Mouse (Mus musculus) forebrain, postnatal 0 days (tissue): ENCODE results near the gene Jph3. TPM values are rescaled to one million over a fixed set of nuclear protein-coding genes. Genes with fewer than 3 reads are reported as not detected.

Experiments
- ATAC-seq: fragments of 200-750 bp; cut with Nextera tagmentation; 2 replicates; pipeline ENCODE4 v1.8.0; 2017; ENCODE audit warnings: mild to moderate bottlenecking, moderate library complexity
- DNase-seq: peaks from one replicate; pipeline ENCODE4 v3.0.0-alpha.2; 2015
- H3K27ac ChIP-seq: fragments of 300-500 bp; sonication (generic); 2 replicates; pipeline ENCODE4 v1.5.1; 2014; ENCODE audit warnings: low read depth, mild to moderate bottlenecking, antibody characterized with exemption, low read length, moderate library complexity, mixed read lengths
- H3K27me3 ChIP-seq: fragments of 300-500 bp; sonication (generic); 2 replicates; pipeline ENCODE4 v1.6.1; 2014; ENCODE audit warnings: mild to moderate bottlenecking, low read length, mixed read lengths; ENCODE audit not compliant: insufficient read depth
- H3K36me3 ChIP-seq: fragments of 300-500 bp; sonication (generic); 2 replicates; pipeline ENCODE4 v1.6.1; 2014; ENCODE audit warnings: mild to moderate bottlenecking, moderate library complexity; ENCODE audit not compliant: insufficient read depth
- H3K4me1 ChIP-seq: fragments of 300-500 bp; sonication (generic); 2 replicates; pipeline ENCODE4 v1.6.1; 2014; ENCODE audit warnings: antibody characterized with exemption; ENCODE audit not compliant: insufficient read depth
- H3K4me2 ChIP-seq: fragments of 300-500 bp; sonication (generic); 2 replicates; pipeline ENCODE4 v1.6.1; 2014; ENCODE audit warnings: low read depth, mild to moderate bottlenecking, moderate library complexity
- H3K4me3 ChIP-seq: fragments of 300-500 bp; sonication (generic); 2 replicates; pipeline ENCODE4 v1.5.1; 2014; ENCODE audit warnings: low read depth, low read length, mixed read lengths
- H3K9ac ChIP-seq: fragments of 300-500 bp; sonication (generic); 2 replicates; pipeline ENCODE4 v1.6.1; 2014; ENCODE audit warnings: mild to moderate bottlenecking
- H3K9me3 ChIP-seq: fragments of 300-500 bp; sonication (generic); 2 replicates; pipeline ENCODE4 v1.6.1; 2016; ENCODE audit warnings: low read length
- CTCF ChIP-seq: sonication (generic); IDR thresholded peaks from 2 replicates; pipeline ENCODE4 v1.5.1; 2016; ENCODE audit warnings: antibody characterized with exemption, control low read depth, low read depth
- WGBS: fragments of 180-500 bp; shearing (Covaris S2); extraction: QIAGEN DNeasy Blood & Tissue Kit; methylation state at CpG from one replicate; pipeline ENCODE4 v1.1.7; 2014; 5-methylcytosine and 5-hydroxymethylcytosine counted together
- polyA plus RNA-seq: library from polyadenylated mRNA; unstranded; fragments of >200 nt; fragmentation: Nextera tagmentation; extraction: Ambion mirVana; gene quantifications from 2 replicates; pipeline ENCODE4 v1.2.1, GENCODE M21; 2015
- total RNA-seq: library from RNA; depleted of rRNA; stranded (reverse); fragments of >200 nt; gene quantifications from 2 replicates; pipeline ENCODE4 v1.2.3, GENCODE M21; 2014

Jph3 gene
- total and polyA plus RNA-seq, 2 experiments from 2014 or later: 65.8 to 123 TPM

GRCm38 (mm10) chr8:121708406-121708805 is 21.0 kb upstream of the Jph3 start:
- H3K4me2 ChIP-seq: no peak overlapping the region
- ATAC-seq (no peak), DNase-seq (no peak)
- H3K4me3 ChIP-seq: no peak overlapping the region
- no peak overlapping the region for H3K27ac ChIP-seq
- H3K27me3 ChIP-seq: no peaks in the 10 kb centered on the region
- TF ChIP-seq CTCF: no peak
- H3K9ac ChIP-seq: no peak overlapping the region
- no peaks in the 10 kb centered on the region for H3K4me1 ChIP-seq
- no peaks in the 10 kb centered on the region for H3K9me3 ChIP-seq
- 58% methylated on average over 6 of the region's 6 CpGs for WGBS
- H3K36me3 ChIP-seq: no peaks in the 10 kb centered on the region

GRCm38 (mm10) chr8:121717502-121717901 is 11.9 kb upstream of the Jph3 start:
- peak overlapping the region; percentile 46 for H3K27ac ChIP-seq
- no peak for DNase-seq
- WGBS: 44% methylated on average over 14 of the region's 14 CpGs
- H3K36me3 ChIP-seq: no peaks in the 10 kb centered on the region
- H3K9ac ChIP-seq: no peak overlapping the region
- no peaks in the 10 kb centered on the region for H3K27me3 ChIP-seq
- no peaks in the 10 kb centered on the region for H3K9me3 ChIP-seq
- ATAC-seq: peak; percentile 60
- H3K4me2 ChIP-seq: peak overlapping the region; percentile 28
- no peak overlapping the region for H3K4me3 ChIP-seq
- TF ChIP-seq CTCF: no peak
- H3K4me1 ChIP-seq: no peaks in the 10 kb centered on the region; the same call in 1 of the 2 replicates

- Histone ChIP-seq H3K36me3 (no peaks in the 10 kb centered on the region), H3K4me1 (no peaks in the 10 kb centered on the region; the same call in 1 of the 2 replicates), H3K27ac (peak overlapping the region; percentile 11), H3K4me3 (no peak overlapping the region), H3K9ac (no peak overlapping the region), H3K9me3 (no peaks in the 10 kb centered on the region), H3K4me2 (peak overlapping the region; percentile 28; the same call in 1 of the 2 replicates), H3K27me3 (no peaks in the 10 kb centered on the region)
- TF ChIP-seq CTCF: peak; percentile 96
- DNase-seq (peak; percentile 97), ATAC-seq (peak; percentile 97)
- WGBS: 23% methylated on average over 12 of the region's 12 CpGs
Observed at GRCm38 (mm10) chr8:121717982-121718425, 11.4 kb upstream of the Jph3 start.

GRCm38 (mm10) chr8:121718925-121719324 is 10.5 kb upstream of the Jph3 start:
- TF ChIP-seq CTCF: no peak
- no peak for ATAC-seq
- Histone ChIP-seq H3K27ac (no peak overlapping the region), H3K4me3 (no peak overlapping the region), H3K4me1 (no peaks in the 10 kb centered on the region; the same call in 1 of the 2 replicates), H3K36me3 (no peaks in the 10 kb centered on the region), H3K9ac (no peak overlapping the region), H3K27me3 (no peaks in the 10 kb centered on the region), H3K9me3 (no peaks in the 10 kb centered on the region), H3K4me2 (no peak overlapping the region)
- WGBS: 57% methylated on average over 6 of the region's 6 CpGs
- no peak for DNase-seq

GRCm38 (mm10) chr8:121721072-121721471 is 8.4 kb upstream of the Jph3 start:
- Histone ChIP-seq H3K4me1 (no peaks in the 10 kb centered on the region; the same call in 1 of the 2 replicates), H3K4me3 (no peak overlapping the region), H3K36me3 (no peaks in the 10 kb centered on the region), H3K27ac (no peak overlapping the region), H3K9ac (no peak overlapping the region), H3K27me3 (no peaks in the 10 kb centered on the region), H3K4me2 (no peak overlapping the region), H3K9me3 (no peaks in the 10 kb centered on the region)
- TF ChIP-seq CTCF: no peak
- DNase-seq (no peak), ATAC-seq (no peak)
- WGBS: 44% methylated on average over 6 of the region's 6 CpGs

GRCm38 (mm10) chr8:121723846-121724245 is 5.6 kb upstream of the Jph3 start:
- no peak overlapping the region for H3K4me2 ChIP-seq
- no peaks in the 10 kb centered on the region for H3K36me3 ChIP-seq
- ATAC-seq (no peak), DNase-seq (no peak)
- WGBS: 83% methylated on average over 12 of the region's 12 CpGs
- H3K27ac ChIP-seq: no peak overlapping the region
- H3K4me1 ChIP-seq: no peaks in the 10 kb centered on the region
- no peak for TF ChIP-seq CTCF
- H3K9ac ChIP-seq: no peak overlapping the region; the same call in 1 of the 2 replicates
- no peaks in the 10 kb centered on the region for H3K9me3 ChIP-seq
- peaks cover 2% of the 10 kb centered on the region; the same call in 1 of the 2 replicates for H3K27me3 ChIP-seq
- no peak overlapping the region for H3K4me3 ChIP-seq

- TF ChIP-seq CTCF: peak; percentile 18
- Histone ChIP-seq H3K9ac (no peak overlapping the region), H3K4me2 (no peak overlapping the region), H3K27ac (no peak overlapping the region), H3K4me3 (no peak overlapping the region), H3K9me3 (no peaks in the 10 kb centered on the region), H3K27me3 (peaks cover 5% of the 10 kb centered on the region; the same call in 1 of the 2 replicates), H3K4me1 (peaks cover 2% of the 10 kb centered on the region), H3K36me3 (no peaks in the 10 kb centered on the region)
- WGBS: 64% methylated on average over 3 of the region's 3 CpGs
- DNase-seq (no peak), ATAC-seq (no peak)
Observed at GRCm38 (mm10) chr8:121727164-121727563, 2.3 kb upstream of the Jph3 start.
